Mouse (Mus musculus) ovary, adult 10 weeks (tissue): Measurements from ENCODE around the gene Mettl11b. TPM values are rescaled to one million over a fixed set of nuclear protein-coding genes. Genes with fewer than 3 reads are reported as not detected.

Experiments used
- polyA plus RNA-seq: library from polyadenylated mRNA; stranded (reverse); fragments of 350-450 nt; fragmentation: Illumina TruSeq; extraction: RNeasy Lipid Tissue Mini Kit (QIAGEN cat#74804); gene quantifications from one replicate; pipeline ENCODE4 v1.2.3, GENCODE M21; 2014

Gene Mettl11b
- polyA plus RNA-seq: not detected

DNA sequence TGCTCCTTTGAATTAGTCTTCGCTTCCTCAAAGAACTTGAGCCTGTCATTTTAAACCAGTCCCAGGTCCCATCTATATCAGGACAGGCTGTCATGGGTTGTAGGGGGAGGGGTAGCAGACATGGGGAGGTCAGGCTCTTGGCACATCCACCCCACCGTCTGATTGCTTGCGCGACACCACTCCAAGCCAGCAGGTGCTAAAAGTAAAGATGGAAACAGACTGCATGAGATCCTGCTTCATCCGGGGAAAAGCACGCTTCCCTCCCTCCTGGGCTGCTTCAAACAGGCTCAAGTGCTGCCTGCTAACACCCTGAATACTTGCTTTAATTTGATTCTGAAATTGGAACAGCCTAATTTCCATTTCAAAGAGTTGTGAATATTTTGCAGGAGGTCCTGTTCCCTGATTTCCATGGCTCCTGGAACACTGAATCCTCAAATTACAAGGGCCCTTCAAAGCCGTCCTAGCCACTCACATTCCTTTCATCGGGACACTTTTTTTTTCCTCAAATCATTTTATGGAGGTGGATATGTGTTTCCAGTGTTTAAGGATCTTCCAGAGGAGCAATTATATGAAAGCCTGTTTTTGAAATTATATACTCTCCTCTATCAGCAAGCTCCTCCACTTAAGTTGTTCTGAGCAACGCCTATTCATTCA is at the start of gene Mettl11b:
Gene Mettl11b (minus strand): TSS at position 127 of the 654 bp plus-strand sequence.

Other genes with a start within 250 kb of the Mettl11b start
- gene Kifap3, start 54.4 kb upstream of the Mettl11b start, polyA plus RNA-seq: 71.0 TPM
- 32.3 TPM for gene Scyl3, start 203.9 kb upstream of the Mettl11b start, polyA plus RNA-seq